Mouse (Mus musculus): ENCODE measurements around the gene Myadml2. TPM values are rescaled to one million over a fixed set of nuclear protein-coding genes. Genes with fewer than 3 reads are reported as not detected.
A peak's percentile ranks its signal among the peaks of the same experiment; 100 is the strongest.

Myadml2 gene
- polyA plus RNA-seq, 1 experiment, result not detected

- Histone ChIP-seq H3K4me1 (ENCODE audit: control insufficient read depth, insufficient read depth, low read length) (peaks cover 3% of the 10 kb centered on the region), H3K4me3 (ENCODE audit: insufficient read depth, low read length) (no peak overlapping the region), H3K27ac (ENCODE audit: insufficient read depth, low read length) (no peak overlapping the region)
- TF ChIP-seq POLR2A (IDR thresholded peaks at IDR 0.05; ENCODE audit: low read depth, low read length), result no peak
- TF ChIP-seq CTCF (IDR thresholded peaks at IDR 0.05; ENCODE audit: borderline replicate concordance, insufficient read depth, low read length), result no peak
Observed at GRCm38 (mm10) chr11:120647047-120647830, 719 bp downstream of the Myadml2 start.

GRCm38 (mm10) chr11:120643601-120643987 is 4.4 kb downstream of the Myadml2 start, which contains the start of gene Pycr1:
Pycr1 (minus strand) TSS chr11:120643769.
- H3K27ac ChIP-seq (ENCODE audit: insufficient read depth, low read length), result 0 out of 2 replicates have a peak within 1 kb of the TSS, but pooled peaks have one; percentile 19
- TF ChIP-seq POLR2A (IDR thresholded peaks at IDR 0.05; ENCODE audit: low read depth, low read length) (peak; percentile 85), CTCF (IDR thresholded peaks at IDR 0.05; ENCODE audit: borderline replicate concordance, insufficient read depth, low read length) (no peak)
- peak within 1 kb of the TSS; percentile 56 for H3K4me3 ChIP-seq (ENCODE audit: insufficient read depth, low read length)
- peaks cover 3% of the 10 kb centered on the region for H3K4me1 ChIP-seq (ENCODE audit: control insufficient read depth, insufficient read depth, low read length)

GRCm38 (mm10) chr11:120642939-120643600 is 4.9 kb downstream of the Myadml2 start:
- Histone ChIP-seq H3K4me3 (ENCODE audit: insufficient read depth, low read length) (peak overlapping the region; percentile 56), H3K4me1 (ENCODE audit: control insufficient read depth, insufficient read depth, low read length) (peaks cover 3% of the 10 kb centered on the region), H3K27ac (ENCODE audit: insufficient read depth, low read length) (no peak overlapping the region)
- TF ChIP-seq POLR2A (IDR thresholded peaks at IDR 0.05; ENCODE audit: low read depth, low read length), result peak; percentile 24; the same call in 1 of the 2 replicates
- no peak for TF ChIP-seq CTCF (IDR thresholded peaks at IDR 0.05; ENCODE audit: borderline replicate concordance, insufficient read depth, low read length)

DNA sequence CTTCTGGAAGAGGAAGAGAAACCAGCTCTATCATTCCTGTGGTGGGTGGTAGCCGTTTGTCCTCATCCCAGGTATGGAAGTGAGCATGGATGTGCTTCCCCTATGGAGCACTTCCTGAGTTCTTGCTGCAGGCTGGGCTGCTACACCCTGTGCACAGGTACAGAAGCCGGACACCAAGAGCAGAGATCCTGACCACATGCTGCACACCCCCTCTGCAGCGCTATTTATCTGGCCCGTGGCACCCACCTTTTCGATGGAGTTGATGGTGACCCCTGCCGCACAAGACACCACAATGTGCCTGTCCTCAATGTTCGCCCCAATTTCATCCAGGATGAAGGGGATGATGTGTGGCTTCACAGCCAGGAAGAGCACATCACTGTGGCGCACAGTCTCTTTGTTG is 6.1 kb downstream of the Myadml2 start:
- H3K27ac ChIP-seq (ENCODE audit: insufficient read depth, low read length), result no peak overlapping the region
- H3K4me3 ChIP-seq (ENCODE audit: insufficient read depth, low read length), result no peak overlapping the region
- peaks cover 3% of the 10 kb centered on the region for H3K4me1 ChIP-seq (ENCODE audit: control insufficient read depth, insufficient read depth, low read length)
- TF ChIP-seq CTCF (IDR thresholded peaks at IDR 0.05; ENCODE audit: borderline replicate concordance, insufficient read depth, low read length) (no peak), POLR2A (IDR thresholded peaks at IDR 0.05; ENCODE audit: low read depth, low read length) (no peak)

- Histone ChIP-seq H3K4me1 (ENCODE audit: control insufficient read depth, insufficient read depth, low read length) (peaks cover 3% of the 10 kb centered on the region), H3K27ac (ENCODE audit: insufficient read depth, low read length) (no peak overlapping the region), H3K4me3 (ENCODE audit: insufficient read depth, low read length) (no peak overlapping the region)
- no peak for TF ChIP-seq POLR2A (IDR thresholded peaks at IDR 0.05; ENCODE audit: low read depth, low read length)
- no peak for TF ChIP-seq CTCF (IDR thresholded peaks at IDR 0.05; ENCODE audit: borderline replicate concordance, insufficient read depth, low read length)
Observed at GRCm38 (mm10) chr11:120641255-120641654, 6.7 kb downstream of the Myadml2 start.

DNA sequence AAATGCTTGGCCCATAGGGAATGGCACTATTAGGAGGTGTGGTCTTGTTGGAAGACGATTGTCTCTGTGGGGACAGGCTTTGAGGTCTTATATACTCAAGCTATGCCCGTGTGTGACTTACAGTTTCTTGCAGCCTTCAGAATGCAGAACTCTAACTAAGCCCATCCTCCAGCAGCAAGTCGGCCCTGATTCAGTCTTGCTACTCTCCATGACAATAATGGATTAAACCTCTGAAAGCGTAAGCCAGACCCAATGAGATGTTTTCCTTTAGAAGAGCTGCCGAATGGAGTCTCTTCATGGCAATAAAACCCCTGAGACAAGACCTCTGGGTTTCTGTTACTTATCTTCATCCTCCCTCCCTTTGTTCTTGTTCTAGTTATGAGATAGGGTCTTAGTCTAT is 13.1 kb downstream of the Myadml2 start:
- TF ChIP-seq POLR2A (IDR thresholded peaks at IDR 0.05; ENCODE audit: low read depth, low read length) (no peak), CTCF (IDR thresholded peaks at IDR 0.05; ENCODE audit: borderline replicate concordance, insufficient read depth, low read length) (no peak)
- H3K4me3 ChIP-seq (ENCODE audit: insufficient read depth, low read length), result no peak overlapping the region
- no peak overlapping the region for H3K27ac ChIP-seq (ENCODE audit: insufficient read depth, low read length)
- peaks cover 3% of the 10 kb centered on the region; the same call in 1 of the 2 replicates for H3K4me1 ChIP-seq (ENCODE audit: control insufficient read depth, insufficient read depth, low read length)

GRCm38 (mm10) chr11:120633520-120634343 is 14.2 kb downstream of the Myadml2 start, which contains the start of gene Mafg:
Mafg (minus strand) TSS chr11:120633600.
- TF ChIP-seq POLR2A (IDR thresholded peaks at IDR 0.05; ENCODE audit: low read depth, low read length) (peak; percentile 74), CTCF (IDR thresholded peaks at IDR 0.05; ENCODE audit: borderline replicate concordance, insufficient read depth, low read length) (no peak)
- H3K27ac ChIP-seq (ENCODE audit: insufficient read depth, low read length), result peak within 1 kb of the TSS; percentile 90
- H3K4me3 ChIP-seq (ENCODE audit: insufficient read depth, low read length), result peak within 1 kb of the TSS; percentile 75
- H3K4me1 ChIP-seq (ENCODE audit: control insufficient read depth, insufficient read depth, low read length), result peaks cover 8% of the 10 kb centered on the region; the same call in 1 of the 2 replicates

DNA sequence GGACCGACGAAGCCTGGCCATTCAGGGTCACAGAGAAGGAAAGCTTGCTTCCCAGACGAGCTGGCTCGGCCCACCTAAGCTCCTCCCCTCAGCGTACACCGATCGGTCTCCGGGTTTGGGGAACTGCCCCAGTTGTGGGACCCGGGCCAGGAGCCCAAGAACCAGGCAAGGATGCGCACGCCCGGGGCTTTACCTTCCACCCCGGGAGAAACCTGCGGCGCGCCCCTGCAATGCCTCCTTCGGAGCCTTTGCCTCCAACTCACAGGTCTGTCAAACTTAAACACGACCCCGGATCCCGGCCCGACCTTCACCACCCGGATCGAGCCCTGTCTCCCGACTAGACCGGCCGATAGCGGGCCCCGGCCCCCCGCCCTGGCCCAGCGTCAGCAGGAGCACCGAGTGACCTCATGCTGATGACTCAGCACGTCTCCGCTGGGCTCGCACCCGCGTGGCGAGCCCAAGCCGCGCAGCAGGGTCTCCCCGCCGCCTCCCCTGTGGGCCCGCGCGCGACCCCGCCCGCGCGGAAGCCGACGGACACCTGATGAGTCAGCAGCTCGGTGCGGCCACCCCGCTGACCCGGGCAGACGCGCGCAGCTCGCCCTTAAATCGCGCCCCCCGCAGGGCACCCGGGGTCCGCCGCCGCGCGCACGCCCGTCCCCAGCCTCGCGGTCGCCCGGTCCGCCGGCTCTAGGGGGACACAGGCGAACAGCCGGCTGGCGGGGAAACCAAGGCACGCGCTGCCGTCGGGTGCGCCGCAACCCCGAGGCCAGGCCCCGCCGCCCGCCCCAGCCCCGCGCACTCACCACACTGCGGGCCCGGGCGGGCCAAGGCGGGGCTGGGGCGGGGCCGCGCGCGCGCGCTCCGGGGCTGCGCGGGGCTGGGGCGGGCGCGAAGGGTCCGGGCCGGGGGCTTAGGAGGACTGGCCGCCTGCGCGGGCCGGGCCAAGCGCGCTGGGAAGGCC is 15.1 kb downstream of the Myadml2 start:
- Histone ChIP-seq H3K4me3 (ENCODE audit: insufficient read depth, low read length) (peak overlapping the region; percentile 75), H3K4me1 (ENCODE audit: control insufficient read depth, insufficient read depth, low read length) (peaks cover 8% of the 10 kb centered on the region; the same call in 1 of the 2 replicates), H3K27ac (ENCODE audit: insufficient read depth, low read length) (peak overlapping the region; percentile 90)
- TF ChIP-seq CTCF (IDR thresholded peaks at IDR 0.05; ENCODE audit: borderline replicate concordance, insufficient read depth, low read length) (no peak), POLR2A (IDR thresholded peaks at IDR 0.05; ENCODE audit: low read depth, low read length) (peak; percentile 58; the same call in 1 of the 2 replicates)
